Mouse (Mus musculus) gastrocnemius, adult 18-20 months (tissue): ENCODE measurements around the gene Tgfbr3. TPM values are rescaled to one million over a fixed set of nuclear protein-coding genes. Genes with fewer than 3 reads are reported as not detected.

Experiments used
- DNase-seq: peaks from one replicate; pipeline ENCODE4 v3.0.0; 2021; ENCODE audit warnings: low spot score
- total RNA-seq, 2 experiments: library from RNA; stranded (reverse); gene quantifications; 2 replicates each; pipeline ENCODE4 v1.2.3; 2021

Gene Tgfbr3
- total RNA-seq, 2 experiments from 2014 or later, result 14.5 to 15.8 TPM

DNA sequence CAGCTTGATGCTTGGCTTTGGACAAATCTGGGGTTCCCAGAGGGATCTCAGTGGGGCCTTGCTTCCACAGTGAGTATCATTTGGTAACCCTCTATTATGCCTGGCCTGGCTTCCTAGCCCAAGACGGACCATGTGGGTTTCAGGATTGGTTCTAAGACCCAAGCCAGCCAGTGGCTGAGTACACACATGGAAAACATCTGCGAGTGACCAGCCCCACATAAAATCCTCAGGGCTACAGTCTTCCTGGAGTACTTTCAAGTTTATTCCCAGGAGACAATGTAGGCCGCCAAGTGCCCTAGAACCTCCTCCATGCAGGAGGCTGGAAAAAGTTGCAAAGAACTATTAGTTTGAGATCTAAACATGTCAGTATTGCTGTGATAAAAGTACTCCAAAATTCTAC, 172.6 kb downstream of the Tgfbr3 start:
- DNase-seq, result peak; percentile 86

DNA sequence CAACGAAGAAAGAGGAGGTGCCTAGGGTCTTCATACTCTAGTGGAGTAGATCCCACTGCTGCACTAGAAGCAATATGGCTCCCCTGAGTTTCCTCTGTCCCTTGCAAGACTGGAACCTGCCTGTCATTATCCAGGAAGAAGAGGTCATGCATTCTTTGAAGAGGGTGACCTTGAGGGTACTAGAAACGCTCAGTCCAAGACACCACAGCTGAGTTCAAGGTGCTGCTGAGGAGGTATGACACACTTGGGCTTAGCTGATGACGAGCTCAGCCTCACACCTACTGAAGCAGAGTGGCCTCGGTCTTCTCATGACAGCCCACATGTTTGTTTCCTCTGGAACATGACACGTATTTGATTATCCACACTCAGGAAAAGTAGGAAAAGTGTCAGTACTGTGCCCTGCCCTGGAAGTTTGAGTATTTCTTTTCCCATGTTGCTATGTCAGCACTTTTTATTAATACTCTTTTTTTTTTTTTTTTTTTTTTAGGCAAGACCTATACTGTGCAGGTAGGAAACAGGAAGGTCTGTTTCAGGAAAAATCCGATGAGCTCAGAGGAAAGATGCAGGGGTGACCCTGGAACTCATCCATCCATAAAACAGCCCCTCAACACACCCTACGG, 176.7 kb downstream of the Tgfbr3 start:
- no peak for DNase-seq

DNA sequence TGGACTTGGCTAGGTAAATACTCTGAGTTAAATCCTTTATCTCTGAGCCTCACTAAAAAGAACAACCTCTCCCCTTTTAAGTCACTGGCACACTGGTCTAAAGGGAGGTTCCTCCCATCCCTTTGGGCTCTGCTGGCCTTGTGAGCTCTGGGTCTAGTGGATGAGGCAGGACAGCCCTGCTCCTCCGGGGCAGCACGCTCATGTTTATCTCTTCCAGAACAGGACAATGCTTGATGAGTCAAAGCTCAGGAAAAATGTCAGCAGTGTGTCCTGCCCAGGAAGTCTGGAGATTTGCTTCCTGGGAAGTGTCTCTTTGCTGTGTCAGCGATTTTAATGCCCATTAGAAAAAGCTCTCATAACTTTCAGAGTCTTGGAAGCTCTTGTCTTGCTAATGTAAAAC, 177.6 kb downstream of the Tgfbr3 start:
- no peak for DNase-seq

DNA sequence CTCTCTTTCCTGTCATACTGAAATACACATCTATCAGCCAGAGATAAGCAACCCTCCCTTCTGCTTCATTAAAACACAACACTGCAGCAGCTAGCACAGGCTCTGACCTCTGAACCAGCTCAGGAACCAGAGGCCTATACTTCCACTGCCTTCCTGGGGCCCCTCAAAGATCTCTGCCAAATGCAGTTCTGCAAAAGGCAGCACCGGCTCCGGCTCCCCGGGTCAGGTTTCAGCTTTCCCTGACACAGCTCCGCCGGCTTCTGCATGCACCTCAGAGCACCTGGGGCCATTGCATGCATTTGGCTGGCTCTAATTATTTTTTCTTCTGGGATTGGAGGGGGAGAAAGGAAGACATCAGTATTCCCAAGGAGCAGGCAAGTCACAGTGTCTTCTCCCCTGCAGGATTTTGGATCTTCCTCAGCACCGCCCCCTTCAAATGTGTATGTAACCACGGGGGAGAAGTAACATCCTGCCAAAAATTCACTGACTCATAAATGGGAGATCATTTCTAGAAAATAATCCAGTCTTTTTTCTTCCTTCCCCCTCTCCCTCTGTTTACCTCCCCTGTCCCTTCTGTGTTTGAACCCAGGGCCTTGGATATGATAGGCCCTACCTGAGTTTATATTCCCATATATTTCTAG, 178.4 kb downstream of the Tgfbr3 start:
- no peak for DNase-seq

DNA sequence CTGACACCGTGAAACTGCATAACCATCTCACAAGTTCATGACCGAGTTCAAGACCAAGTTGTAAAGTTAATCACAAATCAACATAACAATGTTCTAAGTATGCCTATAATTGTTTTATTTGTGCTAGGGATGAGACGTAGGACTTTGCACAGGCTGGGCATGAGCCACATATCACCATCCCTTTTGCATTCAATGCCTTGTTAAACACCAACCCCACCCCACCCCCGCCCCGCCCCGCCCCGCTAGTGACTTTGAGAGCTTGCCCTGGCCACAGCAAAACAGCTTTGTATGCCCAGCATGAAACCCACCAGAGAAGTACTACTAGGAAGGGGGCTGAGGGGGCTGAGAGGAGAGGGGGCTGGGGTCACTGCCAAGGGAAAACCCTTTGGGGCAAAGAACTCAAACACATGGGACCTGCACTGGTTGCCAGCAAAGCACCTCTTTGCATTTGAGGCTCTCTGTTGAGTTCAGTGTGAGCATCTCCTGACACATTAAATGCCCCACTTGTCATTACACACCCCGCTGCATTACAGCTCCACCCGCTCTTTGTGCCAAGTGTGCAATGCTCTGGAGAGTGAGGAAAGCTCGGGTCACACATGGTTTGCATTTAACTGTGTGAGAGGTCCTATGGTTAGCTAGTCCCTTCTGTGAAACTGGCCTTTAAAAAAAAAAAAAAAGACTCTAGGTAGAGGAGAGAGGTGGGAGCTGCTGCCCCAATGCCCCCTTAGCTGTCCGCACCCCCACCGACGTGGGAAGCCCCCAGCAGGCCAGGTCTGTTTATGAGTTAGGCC, 179.1 kb downstream of the Tgfbr3 start:
- no peak for DNase-seq

DNA sequence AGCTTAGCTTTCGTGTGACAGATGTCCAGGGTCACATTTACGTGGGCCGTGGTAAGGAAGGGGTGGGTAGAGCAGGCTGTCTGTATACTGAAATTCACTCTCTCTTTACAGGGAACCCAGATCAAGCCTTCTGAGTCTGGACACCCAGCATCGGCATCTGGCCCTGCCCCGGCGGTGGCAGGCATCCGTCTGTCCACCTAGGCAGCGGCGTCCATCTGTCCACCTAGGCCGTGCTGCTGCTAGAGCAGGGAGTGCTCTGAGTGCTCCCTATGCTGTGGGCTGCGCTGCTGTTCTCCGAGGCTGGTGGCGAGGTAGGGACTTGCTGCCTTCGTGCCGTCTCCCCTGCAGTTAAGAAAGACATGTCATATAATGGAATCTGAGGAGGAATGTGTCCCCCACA, 180.0 kb downstream of the Tgfbr3 start:
- no peak for DNase-seq

DNA sequence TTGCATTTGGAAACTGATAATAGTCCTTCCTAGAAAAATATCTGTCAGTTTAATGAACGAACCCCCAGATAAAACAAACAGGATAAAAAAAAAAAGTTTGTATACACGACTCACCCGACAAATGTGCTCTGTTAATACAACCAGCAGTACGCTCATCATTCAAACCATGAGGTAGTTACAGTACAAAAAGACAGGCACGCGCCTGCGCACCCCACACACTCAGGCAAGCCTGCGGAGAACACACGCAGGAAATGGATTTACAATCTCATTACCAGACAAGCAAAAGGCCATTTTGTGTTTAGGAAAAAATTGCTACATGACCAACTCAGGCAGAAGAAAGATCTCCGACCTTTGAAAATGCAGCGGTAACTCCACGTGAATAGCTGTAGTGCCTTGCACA, 182.6 kb downstream of the Tgfbr3 start:
- no peak for DNase-seq

DNA sequence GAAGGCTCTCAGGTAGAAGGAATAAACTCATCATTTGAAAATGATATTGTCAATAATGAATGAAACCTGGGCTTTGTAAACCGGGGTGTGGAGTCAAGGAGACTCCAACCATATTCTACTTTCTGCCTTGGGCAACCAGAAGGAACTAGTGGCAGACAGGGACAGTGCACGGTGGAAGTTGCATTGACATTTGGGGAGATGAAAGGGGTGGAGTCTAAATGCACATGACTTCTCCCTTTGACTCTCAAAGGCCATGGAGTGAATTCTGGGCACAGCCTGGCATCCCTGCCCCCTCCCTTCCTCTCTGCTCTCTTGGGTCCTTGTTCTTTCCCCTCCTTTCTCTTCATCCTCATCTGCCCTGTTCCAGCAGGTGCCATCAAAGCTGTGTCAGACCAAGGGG, 183.3 kb downstream of the Tgfbr3 start:
- no peak for DNase-seq

DNA sequence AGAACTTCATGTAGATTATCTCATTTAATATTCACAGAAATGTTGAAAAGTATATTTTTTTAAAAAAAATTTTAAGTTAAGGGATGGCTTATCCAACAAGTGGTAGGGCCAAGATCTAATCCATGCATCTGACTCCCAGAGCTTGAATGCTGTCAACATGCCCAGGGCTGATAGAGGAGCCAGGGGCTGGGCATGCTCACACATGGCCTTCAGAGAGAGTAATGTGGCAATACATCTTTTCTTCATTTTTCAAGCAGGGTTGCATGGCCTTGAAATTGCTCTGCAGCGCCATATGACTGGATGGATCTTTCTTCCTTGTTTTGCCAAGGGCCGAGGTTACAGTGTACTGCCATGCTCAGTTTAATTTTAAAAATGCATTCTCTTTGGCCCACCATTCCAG, 185.8 kb downstream of the Tgfbr3 start:
- DNase-seq, result no peak

DNA sequence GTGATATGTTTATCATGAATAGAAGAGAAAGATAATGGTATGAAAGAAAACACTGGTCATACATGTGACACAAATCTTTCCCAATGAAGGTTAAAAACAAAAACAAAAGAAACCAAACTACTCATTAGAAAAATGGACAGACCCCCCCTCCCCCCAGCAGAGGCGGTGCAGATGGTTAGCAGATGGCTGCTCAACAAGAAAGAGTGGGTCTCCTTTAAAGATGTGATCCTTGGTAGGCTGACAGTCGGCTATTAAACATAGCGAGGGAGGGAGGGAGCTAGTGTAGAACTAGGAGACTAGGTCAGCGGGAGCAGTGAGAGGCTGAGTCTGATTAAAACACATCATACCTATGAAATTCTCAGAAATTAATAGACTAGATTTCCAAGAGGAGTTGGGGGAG, 186.5 kb downstream of the Tgfbr3 start:
- DNase-seq, result no peak

DNA sequence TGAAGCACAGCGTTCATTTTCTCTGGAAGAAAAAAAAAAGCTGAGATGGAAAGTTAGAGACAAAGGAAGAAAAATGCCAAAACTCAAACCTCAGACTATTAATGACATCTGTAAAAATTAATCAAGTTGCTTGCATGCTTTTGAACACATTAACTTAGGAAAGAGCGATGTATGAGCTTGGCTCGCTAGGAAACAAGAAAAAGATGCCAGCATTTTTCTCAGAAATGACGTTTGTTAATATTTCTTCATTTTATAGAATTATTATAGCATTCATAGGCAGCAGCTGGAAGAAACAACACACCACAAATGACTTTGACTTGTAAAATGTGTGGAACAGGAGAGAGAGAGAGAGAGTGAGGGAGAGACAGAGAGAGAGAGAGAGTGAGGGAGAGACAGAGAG, 187.7 kb downstream of the Tgfbr3 start:
- no peak for DNase-seq

DNA sequence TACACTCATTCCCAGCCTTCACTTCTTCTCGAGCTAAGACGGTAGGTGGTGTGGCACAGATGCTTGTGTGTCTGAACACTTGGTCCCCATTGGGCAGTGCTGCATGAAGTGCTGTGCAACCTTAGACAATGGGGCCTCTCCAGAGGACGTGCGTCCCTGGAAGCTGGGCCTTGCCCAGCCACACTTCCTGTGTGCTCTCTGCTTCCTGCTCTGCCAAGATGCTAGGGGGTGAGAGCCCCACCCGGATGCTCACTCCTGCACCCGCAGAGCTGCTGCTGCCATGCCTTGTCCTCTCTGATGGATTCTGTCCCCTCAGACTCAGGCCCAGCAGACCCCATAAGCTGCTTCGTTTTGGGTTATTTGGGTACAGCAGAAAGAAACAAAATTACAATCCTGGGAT, 188.3 kb downstream of the Tgfbr3 start:
- DNase-seq, result no peak

DNA sequence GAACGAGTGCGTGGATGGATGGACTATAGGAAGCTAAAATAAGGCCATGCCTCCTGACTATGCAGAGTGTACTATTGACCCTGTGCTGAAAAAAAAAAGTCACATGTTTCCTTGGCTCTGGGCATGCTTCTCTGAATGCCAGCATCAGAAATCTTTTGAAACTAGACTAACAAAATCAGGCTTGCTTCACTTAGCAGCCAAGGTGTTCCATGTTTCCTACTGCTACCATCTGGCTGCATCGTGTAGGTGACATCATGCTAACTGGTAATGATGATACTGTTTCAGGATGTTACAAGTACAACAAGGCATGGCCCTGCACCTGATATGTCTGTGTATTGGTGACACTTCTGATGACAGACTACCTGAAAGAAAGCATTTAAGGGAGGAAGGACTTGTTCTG, 189.8 kb downstream of the Tgfbr3 start:
- DNase-seq, result no peak

DNA sequence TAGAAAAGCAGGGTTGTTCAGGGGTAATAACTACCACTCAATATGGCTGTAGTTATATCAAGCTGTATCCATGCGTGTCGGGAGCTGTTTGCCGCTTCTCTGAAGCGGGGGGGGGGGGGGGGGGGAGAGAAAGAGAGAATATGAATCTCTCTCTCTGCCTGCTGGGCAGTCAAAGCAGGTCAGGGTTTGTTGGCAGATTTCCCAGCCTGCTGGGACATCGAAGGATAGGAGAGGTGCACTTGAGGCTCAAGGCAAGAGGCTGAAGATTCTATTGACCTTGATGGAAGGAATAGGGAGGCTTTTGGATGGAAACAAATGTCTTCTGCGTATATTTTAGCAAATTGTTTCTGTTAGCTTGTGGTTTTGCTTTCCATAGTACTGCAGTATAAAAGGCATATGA, 190.4 kb downstream of the Tgfbr3 start:
- no peak for DNase-seq

DNA sequence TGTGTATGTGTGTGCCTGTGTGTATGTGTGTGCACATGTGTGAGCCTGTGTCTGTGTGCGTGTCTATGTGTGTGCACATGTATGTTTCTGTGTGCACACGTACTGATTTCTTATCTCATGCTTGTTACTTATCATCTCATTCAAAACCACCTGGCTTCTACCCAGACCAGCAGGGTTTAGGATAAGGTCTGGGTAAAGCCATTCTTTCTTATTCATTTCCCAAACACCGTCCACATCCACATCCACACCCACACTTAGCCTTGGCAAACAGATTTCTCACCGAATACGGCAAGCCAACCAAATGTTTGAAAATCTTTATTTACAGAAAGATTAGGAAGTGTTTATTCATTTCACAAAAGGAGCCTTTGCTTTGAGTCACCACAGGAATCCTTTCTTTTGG, 191.4 kb downstream of the Tgfbr3 start:
- DNase-seq, result no peak

DNA sequence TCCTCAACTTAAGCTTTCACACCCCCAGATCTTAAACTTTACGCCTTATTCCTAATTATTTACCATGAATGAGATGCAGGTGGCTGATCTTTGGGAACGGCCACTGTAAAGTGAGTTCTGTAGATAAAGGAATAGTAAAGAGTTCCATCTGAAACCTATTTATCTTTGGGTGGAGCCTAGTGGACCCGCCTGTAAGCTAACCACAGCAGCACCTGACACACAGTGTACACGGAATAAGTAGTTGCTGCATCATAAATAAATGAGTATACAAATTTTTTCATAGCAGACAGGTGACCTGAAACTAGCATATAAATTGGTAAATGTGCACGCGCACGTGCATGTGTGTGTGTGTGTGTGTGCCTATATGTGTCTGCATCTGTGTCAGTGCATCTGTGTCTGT, 192.1 kb downstream of the Tgfbr3 start:
- DNase-seq, result no peak

DNA sequence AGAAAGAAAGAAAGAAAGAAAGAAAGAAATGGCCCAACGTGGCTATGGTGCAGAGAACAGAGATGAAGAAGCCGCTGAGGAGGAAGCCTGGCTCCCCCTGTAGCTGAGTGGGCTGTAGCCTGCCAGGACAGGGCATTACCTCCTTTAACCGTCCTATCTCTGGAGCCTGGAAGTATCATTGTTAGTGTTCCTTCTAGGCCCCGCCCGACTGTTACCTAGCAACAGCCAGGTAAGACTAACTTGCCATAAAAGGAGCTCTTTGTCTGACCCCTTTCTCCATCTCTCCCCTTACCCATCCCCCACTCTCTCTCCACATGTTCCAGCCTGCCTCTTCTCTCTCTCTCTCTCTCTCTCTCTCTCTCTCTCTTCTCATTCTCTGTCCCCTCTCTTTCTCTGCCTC, 195.2 kb downstream of the Tgfbr3 start:
- DNase-seq, result no peak

DNA sequence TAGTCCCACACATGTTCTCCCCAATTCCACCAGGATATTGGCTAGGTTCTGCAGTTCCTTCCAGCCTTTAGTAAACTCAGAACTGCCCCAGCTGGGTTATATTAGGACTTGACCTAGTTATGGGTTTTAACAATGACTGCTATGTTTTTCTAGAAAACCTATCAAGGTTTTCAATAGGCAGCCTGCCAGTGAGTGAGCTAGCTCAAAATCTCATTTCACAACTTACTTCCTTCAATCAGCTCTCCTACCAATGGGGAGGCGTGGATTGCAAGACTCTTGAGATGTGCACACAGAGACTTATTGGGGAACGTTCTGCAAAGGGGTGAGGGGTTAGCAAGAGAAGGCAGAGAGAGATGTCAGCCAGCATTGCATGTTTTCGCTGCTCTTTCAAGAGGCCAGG, 196.2 kb downstream of the Tgfbr3 start:
- DNase-seq, result peak; percentile 53

DNA sequence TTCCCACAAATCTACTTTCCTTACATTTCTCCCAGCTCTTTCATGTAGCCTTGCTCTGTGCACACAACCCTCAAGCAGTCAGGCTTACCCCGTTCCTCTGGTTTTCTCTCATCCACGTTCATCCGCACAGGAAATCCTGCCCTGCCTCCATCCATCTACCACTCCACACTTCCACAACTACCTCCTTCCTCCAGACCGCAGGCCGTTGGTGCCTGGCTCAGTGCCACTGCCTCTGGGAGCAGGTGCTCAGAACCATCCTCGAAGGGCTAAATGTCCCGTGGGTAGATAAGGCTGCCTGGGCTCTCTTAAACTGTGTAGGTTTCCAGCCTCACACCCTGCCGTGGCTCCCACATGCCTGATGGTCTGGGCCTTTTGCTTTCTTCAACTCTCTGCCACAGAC, 197.3 kb downstream of the Tgfbr3 start:
- no peak for DNase-seq

DNA sequence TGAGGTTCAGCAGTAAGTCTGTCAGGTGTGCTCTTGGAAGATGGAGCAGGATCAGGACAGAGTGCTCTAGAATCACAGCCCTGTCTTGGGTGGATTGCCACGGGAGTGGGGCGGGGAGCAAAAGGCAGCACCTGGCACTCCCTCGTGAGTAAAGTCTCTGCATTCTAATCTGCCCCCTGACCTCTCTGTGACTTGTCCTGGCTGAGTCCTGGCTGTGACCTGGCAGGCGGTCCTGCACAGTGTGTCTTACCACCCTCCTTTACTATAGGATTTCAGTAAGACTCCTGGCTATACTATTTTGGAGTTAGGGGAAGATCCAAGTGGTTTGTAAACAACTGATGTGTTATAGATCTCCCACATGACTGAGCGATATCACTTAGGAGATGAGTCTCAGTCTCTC, 199.5 kb downstream of the Tgfbr3 start:
- peak; percentile 72 for DNase-seq

DNA sequence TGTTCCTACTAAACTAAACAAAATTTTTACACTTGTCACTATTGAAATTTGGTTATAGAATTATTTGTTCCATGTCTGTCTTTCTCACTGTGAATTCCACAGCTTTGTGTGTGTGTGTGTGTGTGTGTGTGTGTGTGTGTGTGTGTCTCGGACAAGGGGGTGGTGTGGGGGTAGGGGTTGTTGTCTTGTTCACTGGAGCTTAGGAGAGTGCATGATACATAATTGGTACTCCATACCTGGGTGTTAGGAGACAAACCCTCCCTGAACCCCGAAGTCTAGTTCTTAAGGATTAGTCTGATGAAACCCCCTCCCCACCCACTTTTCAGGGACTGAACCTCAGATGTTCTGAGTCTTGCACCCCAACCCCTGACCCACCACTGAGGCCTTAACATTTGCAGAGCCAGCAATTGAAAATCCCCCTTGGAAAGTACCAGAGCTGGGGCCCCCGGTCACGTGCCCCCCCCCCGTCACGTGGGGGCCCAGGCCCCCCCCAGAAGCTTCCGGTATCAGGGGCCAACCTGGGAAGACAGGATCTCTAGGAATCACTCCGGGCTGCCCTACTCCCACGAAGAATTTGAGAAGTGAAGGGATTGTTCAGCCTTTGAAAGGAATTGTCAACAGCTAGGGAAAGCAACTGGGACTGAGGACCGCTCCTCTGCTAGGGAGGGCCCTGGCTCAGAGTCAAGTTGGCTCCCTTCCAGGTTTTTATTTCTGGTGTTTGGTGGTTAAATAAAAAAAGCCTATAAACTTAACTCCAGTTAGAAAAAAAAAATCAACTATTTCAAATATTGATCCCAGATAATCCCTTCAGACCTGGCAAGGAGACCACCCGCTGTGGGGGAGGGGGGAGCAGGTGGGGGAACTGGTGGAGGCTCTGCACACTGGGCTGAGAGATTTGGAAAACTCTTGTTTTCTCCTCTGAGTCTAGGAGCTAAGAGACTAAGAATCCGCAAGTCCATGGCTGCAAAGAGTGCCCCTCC, 201.3 kb downstream of the Tgfbr3 start:
- DNase-seq, result peak; percentile 89

DNA sequence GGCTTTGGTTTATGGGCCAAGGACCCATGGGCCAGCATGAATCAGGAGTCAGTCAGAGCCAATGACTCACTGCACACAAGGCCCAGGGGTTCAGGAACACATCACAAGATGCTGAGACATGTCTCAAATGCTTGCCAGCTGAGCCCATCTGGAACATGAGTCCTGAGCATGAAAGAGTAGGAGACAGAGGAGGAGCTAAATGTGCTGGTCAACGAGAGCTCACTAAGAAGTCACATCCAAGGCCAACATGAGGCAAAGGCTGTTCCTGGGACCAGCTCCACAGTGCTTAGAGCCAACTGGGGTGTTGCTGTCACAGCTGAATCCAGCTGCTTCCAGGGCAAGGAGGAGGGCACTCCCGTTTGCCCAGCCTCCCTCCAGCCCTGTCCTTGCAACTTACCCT, 202.1 kb downstream of the Tgfbr3 start:
- peak; percentile 91 for DNase-seq
